Mouse (Mus musculus): ENCODE data around the gene Ank2. TPM values are rescaled to one million over a fixed set of nuclear protein-coding genes. Genes with fewer than 3 reads are reported as not detected.

Ank2 gene
- polyA plus RNA-seq, 1 experiment from 2014 or later, result 169 TPM

GRCm38 (mm10) chr3:127034983-127035382 is 464.2 kb downstream of the Ank2 start:
- Histone ChIP-seq H3K4me3 (ENCODE audit: low read length) (no peak overlapping the region), H3K9ac (ENCODE audit: low read depth, low read length) (no peak overlapping the region), H3K4me1 (ENCODE audit: control insufficient read depth, insufficient read depth, low read depth, low read length) (no peaks in the 10 kb centered on the region), H3K27me3 (replicated peaks; ENCODE audit: control insufficient read depth, insufficient read depth, low read length) (no peaks in the 10 kb centered on the region), H3K9me3 (ENCODE audit: control insufficient read depth, low read length) (no peaks in the 10 kb centered on the region), H3K36me3 (ENCODE audit: control insufficient read depth, insufficient read depth, low read length) (peaks cover 17% of the 10 kb centered on the region), H3K4me2 (ENCODE audit: low read length) (no peak overlapping the region), H3K27ac (ENCODE audit: low read depth, low read length) (no peak overlapping the region)
- ATAC-seq, result no peak
- WGBS, result 85% methylated on average over 3 of the region's 3 CpGs

- H3K36me3 ChIP-seq (ENCODE audit: control insufficient read depth, insufficient read depth, low read length), result peaks cover 18% of the 10 kb centered on the region
- H3K4me1 ChIP-seq (ENCODE audit: control insufficient read depth, insufficient read depth, low read depth, low read length), result no peaks in the 10 kb centered on the region
- ATAC-seq, result no peak
- no peak overlapping the region for H3K4me2 ChIP-seq (ENCODE audit: low read length)
- H3K4me3 ChIP-seq (ENCODE audit: low read length), result no peak overlapping the region
- H3K9me3 ChIP-seq (ENCODE audit: control insufficient read depth, low read length), result no peaks in the 10 kb centered on the region
- H3K9ac ChIP-seq (ENCODE audit: low read depth, low read length), result no peak overlapping the region
- H3K27me3 ChIP-seq (replicated peaks; ENCODE audit: control insufficient read depth, insufficient read depth, low read length), result no peaks in the 10 kb centered on the region
- H3K27ac ChIP-seq (ENCODE audit: low read depth, low read length), result no peak overlapping the region
- WGBS, result 94% methylated on average over 4 of the region's 4 CpGs
These were observed 475.2 kb downstream of the Ank2 start for GRCm38 (mm10) chr3:127023992-127024391.

DNA sequence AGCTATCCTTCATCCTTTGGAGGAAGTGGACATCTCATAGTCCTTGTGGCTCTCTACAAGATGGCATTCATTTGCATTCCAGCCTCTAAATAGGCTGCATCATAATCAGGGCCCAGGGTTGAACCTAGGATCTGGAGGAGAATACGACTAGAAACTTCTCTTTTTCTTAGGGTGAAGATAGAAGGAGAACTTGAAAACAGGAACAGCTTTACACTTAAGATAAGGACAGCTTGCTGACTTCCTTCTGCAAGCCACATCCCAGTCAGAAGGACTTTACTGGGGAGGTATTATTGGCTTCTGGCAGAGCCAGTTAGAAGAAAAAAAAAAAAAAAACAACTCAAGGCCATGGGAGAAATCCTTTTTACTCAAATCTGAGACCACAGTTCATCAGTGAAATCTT is 479.0 kb downstream of the Ank2 start:
- peaks cover 27% of the 10 kb centered on the region for H3K36me3 ChIP-seq (ENCODE audit: control insufficient read depth, insufficient read depth, low read length)
- H3K9ac ChIP-seq (ENCODE audit: low read depth, low read length), result no peak overlapping the region
- H3K27me3 ChIP-seq (replicated peaks; ENCODE audit: control insufficient read depth, insufficient read depth, low read length), result no peaks in the 10 kb centered on the region
- no peaks in the 10 kb centered on the region for H3K4me1 ChIP-seq (ENCODE audit: control insufficient read depth, insufficient read depth, low read depth, low read length)
- ATAC-seq, result no peak
- H3K9me3 ChIP-seq (ENCODE audit: control insufficient read depth, low read length), result no peaks in the 10 kb centered on the region
- no peak overlapping the region for H3K4me2 ChIP-seq (ENCODE audit: low read length)
- H3K4me3 ChIP-seq (ENCODE audit: low read length), result no peak overlapping the region
- H3K27ac ChIP-seq (ENCODE audit: low read depth, low read length), result no peak overlapping the region
- WGBS, result 71% methylated on average over 1 of the region's 1 CpGs

- no peak for ATAC-seq
- WGBS, result 75% methylated on average over 3 of the region's 3 CpGs
- Histone ChIP-seq H3K36me3 (ENCODE audit: control insufficient read depth, insufficient read depth, low read length) (peaks cover 27% of the 10 kb centered on the region), H3K4me1 (ENCODE audit: control insufficient read depth, insufficient read depth, low read depth, low read length) (no peaks in the 10 kb centered on the region), H3K27me3 (replicated peaks; ENCODE audit: control insufficient read depth, insufficient read depth, low read length) (no peaks in the 10 kb centered on the region), H3K4me2 (ENCODE audit: low read length) (no peak overlapping the region), H3K4me3 (ENCODE audit: low read length) (no peak overlapping the region), H3K27ac (ENCODE audit: low read depth, low read length) (no peak overlapping the region), H3K9ac (ENCODE audit: low read depth, low read length) (no peak overlapping the region), H3K9me3 (ENCODE audit: control insufficient read depth, low read length) (no peaks in the 10 kb centered on the region)
These were observed 479.4 kb downstream of the Ank2 start for GRCm38 (mm10) chr3:127019728-127020127.

- Histone ChIP-seq H3K36me3 (ENCODE audit: control insufficient read depth, insufficient read depth, low read length) (peaks cover 30% of the 10 kb centered on the region), H3K4me3 (ENCODE audit: low read length) (no peak overlapping the region), H3K9me3 (ENCODE audit: control insufficient read depth, low read length) (no peaks in the 10 kb centered on the region), H3K27me3 (replicated peaks; ENCODE audit: control insufficient read depth, insufficient read depth, low read length) (no peaks in the 10 kb centered on the region), H3K27ac (ENCODE audit: low read depth, low read length) (no peak overlapping the region), H3K9ac (ENCODE audit: low read depth, low read length) (no peak overlapping the region), H3K4me1 (ENCODE audit: control insufficient read depth, insufficient read depth, low read depth, low read length) (no peaks in the 10 kb centered on the region), H3K4me2 (ENCODE audit: low read length) (no peak overlapping the region)
- 41% methylated on average over 6 of the region's 6 CpGs for WGBS
- no peak for ATAC-seq
These were observed 480.0 kb downstream of the Ank2 start for GRCm38 (mm10) chr3:127019109-127019508.

DNA sequence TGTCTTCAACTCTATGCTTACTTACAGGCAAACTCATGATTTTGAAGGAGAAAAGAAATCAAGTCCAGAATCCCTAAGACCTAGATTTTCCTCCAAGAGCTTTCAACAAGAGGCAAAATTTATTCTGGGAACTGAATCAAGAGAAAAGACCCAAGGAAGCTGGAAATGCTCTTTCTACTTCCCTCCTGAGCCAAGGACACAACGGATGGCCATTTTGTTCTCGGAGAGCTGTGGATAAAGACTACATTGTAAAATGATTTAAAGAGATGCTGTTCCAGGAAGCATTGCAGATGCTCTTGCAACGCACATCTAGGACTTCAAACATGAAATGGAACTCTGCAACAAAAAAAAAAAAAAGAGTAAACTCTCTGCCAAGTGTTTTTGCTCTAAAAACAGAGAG is 481.6 kb downstream of the Ank2 start:
- no peaks in the 10 kb centered on the region for H3K9me3 ChIP-seq (ENCODE audit: control insufficient read depth, low read length)

DNA sequence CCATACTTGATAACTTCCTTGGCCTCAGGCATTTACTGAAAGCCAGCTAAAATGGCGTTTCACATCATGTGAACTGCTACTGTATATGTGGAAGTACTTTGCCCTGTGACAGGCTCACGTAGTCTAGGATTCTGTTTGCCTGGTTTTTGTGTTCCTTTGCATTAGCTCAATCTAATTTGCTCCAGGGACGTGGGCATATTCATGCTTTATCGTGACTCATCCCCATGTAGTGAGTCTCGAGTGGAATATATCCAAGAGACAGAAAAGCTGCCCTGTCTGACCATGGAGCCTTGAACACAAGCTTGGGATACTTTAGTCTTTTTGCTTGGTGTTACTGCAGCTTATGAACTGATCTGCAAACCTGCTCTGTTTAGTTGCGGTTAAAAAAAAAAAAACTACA is 483.6 kb downstream of the Ank2 start:
- Histone ChIP-seq H3K4me3 (ENCODE audit: low read length) (no peak overlapping the region), H3K27ac (ENCODE audit: low read depth, low read length) (no peak overlapping the region), H3K9me3 (ENCODE audit: control insufficient read depth, low read length) (no peaks in the 10 kb centered on the region), H3K4me1 (ENCODE audit: control insufficient read depth, insufficient read depth, low read depth, low read length) (no peaks in the 10 kb centered on the region), H3K36me3 (ENCODE audit: control insufficient read depth, insufficient read depth, low read length) (peaks cover 25% of the 10 kb centered on the region), H3K9ac (ENCODE audit: low read depth, low read length) (no peak overlapping the region), H3K4me2 (ENCODE audit: low read length) (no peak overlapping the region), H3K27me3 (replicated peaks; ENCODE audit: control insufficient read depth, insufficient read depth, low read length) (no peaks in the 10 kb centered on the region)
- WGBS, result 90% methylated on average over 6 of the region's 6 CpGs
- no peak for ATAC-seq

More for the DNA sequence above, 481.6 kb downstream of the Ank2 start:
- Histone ChIP-seq H3K4me2 (ENCODE audit: low read length) (no peak overlapping the region), H3K9ac (ENCODE audit: low read depth, low read length) (no peak overlapping the region), H3K4me1 (ENCODE audit: control insufficient read depth, insufficient read depth, low read depth, low read length) (no peaks in the 10 kb centered on the region), H3K36me3 (ENCODE audit: control insufficient read depth, insufficient read depth, low read length) (peaks cover 27% of the 10 kb centered on the region), H3K27me3 (replicated peaks; ENCODE audit: control insufficient read depth, insufficient read depth, low read length) (no peaks in the 10 kb centered on the region), H3K4me3 (ENCODE audit: low read length) (no peak overlapping the region), H3K27ac (ENCODE audit: low read depth, low read length) (no peak overlapping the region)
- no peak for ATAC-seq
- 78% methylated on average over 3 of the region's 3 CpGs for WGBS

DNA sequence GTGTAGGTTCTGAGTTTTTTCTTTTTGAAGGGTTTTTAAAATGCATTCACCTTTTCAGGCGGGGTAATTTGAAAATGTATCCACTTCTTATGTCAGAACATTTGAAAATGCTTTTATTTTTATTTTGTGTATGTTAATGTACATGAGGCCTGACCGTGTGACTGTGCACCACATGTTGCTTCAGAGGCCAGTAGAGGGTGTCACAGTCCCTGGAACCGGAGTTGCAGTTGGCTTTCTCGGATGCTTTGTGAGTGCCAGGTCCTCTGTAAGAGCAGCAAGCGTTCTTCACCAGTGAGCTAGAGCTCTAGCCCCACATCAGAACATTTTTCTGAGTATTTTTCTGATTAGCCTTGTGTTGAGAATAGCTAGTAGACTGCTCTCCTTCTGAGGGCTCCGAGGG is 484.0 kb downstream of the Ank2 start:
- no peaks in the 10 kb centered on the region for H3K27me3 ChIP-seq (replicated peaks; ENCODE audit: control insufficient read depth, insufficient read depth, low read length)
- WGBS, result 87% methylated on average over 6 of the region's 6 CpGs
- H3K4me2 ChIP-seq (ENCODE audit: low read length), result no peak overlapping the region
- no peak overlapping the region for H3K9ac ChIP-seq (ENCODE audit: low read depth, low read length)
- no peaks in the 10 kb centered on the region for H3K9me3 ChIP-seq (ENCODE audit: control insufficient read depth, low read length)
- peaks cover 29% of the 10 kb centered on the region for H3K36me3 ChIP-seq (ENCODE audit: control insufficient read depth, insufficient read depth, low read length)
- no peaks in the 10 kb centered on the region for H3K4me1 ChIP-seq (ENCODE audit: control insufficient read depth, insufficient read depth, low read depth, low read length)
- no peak overlapping the region for H3K27ac ChIP-seq (ENCODE audit: low read depth, low read length)
- H3K4me3 ChIP-seq (ENCODE audit: low read length), result no peak overlapping the region
- no peak for ATAC-seq

DNA sequence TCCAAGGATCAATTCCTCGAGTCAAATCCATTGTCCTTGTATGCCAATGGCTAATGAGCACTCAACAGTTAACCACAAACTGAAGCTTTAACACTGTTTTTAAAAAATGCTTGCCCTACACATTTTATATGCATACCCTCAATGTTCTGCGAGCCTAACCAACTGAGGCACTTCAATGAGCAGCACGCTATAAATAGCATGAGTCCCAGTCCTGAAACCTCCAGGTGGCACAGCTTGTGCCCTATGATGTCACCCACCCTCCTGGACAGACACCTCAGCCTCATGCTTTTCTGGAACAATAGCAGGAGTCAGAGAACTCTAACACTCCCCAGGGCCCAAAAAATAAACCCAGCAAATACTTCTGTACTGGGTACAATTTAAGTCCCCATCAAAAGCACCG is 485.2 kb downstream of the Ank2 start:
- Histone ChIP-seq H3K4me3 (ENCODE audit: low read length) (no peak overlapping the region), H3K27ac (ENCODE audit: low read depth, low read length) (no peak overlapping the region), H3K9ac (ENCODE audit: low read depth, low read length) (no peak overlapping the region), H3K27me3 (replicated peaks; ENCODE audit: control insufficient read depth, insufficient read depth, low read length) (no peaks in the 10 kb centered on the region), H3K36me3 (ENCODE audit: control insufficient read depth, insufficient read depth, low read length) (peaks cover 31% of the 10 kb centered on the region), H3K4me2 (ENCODE audit: low read length) (no peak overlapping the region), H3K4me1 (ENCODE audit: control insufficient read depth, insufficient read depth, low read depth, low read length) (no peaks in the 10 kb centered on the region), H3K9me3 (ENCODE audit: control insufficient read depth, low read length) (no peaks in the 10 kb centered on the region)
- no peak for ATAC-seq
- WGBS, result 78% methylated on average over 4 of the region's 4 CpGs

DNA sequence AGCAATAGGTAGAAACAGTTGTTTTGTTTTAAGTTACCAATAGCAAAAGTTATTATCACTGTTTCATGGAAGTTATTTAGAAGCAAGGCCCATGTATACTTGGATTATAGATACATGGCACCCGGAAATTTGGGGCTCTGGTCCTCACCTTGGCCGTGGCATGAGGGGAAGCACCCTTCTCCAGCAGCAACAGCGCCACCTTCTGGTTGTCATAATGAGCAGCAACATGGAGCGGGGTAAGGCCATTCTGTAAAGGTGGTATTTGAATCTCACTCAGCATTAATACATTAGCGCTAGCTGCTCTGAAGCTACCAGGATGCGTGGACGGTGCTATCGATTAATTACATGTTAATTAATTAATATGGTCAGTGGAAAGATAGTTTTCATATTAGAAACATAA is 486.6 kb downstream of the Ank2 start:
- Histone ChIP-seq H3K9ac (ENCODE audit: low read depth, low read length) (no peak overlapping the region), H3K36me3 (ENCODE audit: control insufficient read depth, insufficient read depth, low read length) (peaks cover 42% of the 10 kb centered on the region), H3K9me3 (ENCODE audit: control insufficient read depth, low read length) (no peaks in the 10 kb centered on the region; the same call in 1 of the 2 replicates), H3K4me1 (ENCODE audit: control insufficient read depth, insufficient read depth, low read depth, low read length) (no peaks in the 10 kb centered on the region), H3K27ac (ENCODE audit: low read depth, low read length) (no peak overlapping the region), H3K4me3 (ENCODE audit: low read length) (no peak overlapping the region), H3K27me3 (replicated peaks; ENCODE audit: control insufficient read depth, insufficient read depth, low read length) (no peaks in the 10 kb centered on the region), H3K4me2 (ENCODE audit: low read length) (no peak overlapping the region)
- 48% methylated on average over 8 of the region's 8 CpGs for WGBS
- no peak for ATAC-seq

All from hindbrain, embryonic 16.5 days (tissue).